Mouse (Mus musculus): ENCODE data around the gene Tnfaip1. TPM values are rescaled to one million over a fixed set of nuclear protein-coding genes. Genes with fewer than 3 reads are reported as not detected.
"Not testable (repeated sequence)": the region's sequence is repeated elsewhere in the genome, so short reads cannot be mapped to it uniquely, and the experiment has no call there.

Tnfaip1 gene
- total RNA-seq, 4 experiments from 2014 or later, result 33.8 to 41.8 (median 37.6) TPM

DNA sequence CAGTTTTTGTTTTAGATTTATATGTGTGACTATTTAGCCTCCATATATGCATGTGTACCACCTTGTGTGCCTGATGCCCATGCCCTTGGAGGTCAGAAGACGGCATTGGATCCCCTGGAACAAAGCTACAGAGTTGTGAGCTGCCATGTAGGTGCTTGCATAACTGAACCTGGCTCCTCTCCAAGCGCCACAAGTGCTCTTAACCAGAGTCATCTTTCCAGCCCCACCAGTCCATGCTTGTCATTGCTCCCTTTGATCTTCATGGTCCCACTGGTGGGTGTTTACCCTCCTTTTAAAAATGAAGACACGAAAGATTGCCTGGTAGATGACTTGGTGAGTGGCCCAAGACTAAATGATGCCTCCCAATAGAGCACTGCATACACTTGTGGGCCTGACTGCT lies 4.2 kb upstream of the Tnfaip1 start:
- DNase-seq (ENCODE audit: low spot score), result no peak

DNA sequence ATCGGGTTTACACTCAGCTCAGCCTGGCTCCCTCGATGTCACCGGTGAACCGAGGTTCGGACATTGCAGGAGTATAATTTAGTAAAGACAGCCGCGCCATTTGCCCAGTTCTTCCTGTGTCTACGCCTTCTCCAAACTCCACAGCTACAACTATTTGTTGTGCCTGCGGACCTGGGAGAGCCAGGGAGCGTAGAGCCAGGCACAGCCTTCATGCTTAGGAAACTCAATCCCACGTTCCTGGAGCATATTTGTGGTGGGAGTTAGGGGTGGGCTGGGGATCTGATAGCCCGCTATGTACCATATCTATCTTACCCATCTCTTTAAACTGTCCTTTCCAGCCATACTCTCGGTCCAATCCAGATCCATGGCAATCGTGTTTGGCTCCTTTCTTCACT lies 555 bp upstream of the Tnfaip1 start:
- DNase-seq (ENCODE audit: low spot score), result no peak

DNA sequence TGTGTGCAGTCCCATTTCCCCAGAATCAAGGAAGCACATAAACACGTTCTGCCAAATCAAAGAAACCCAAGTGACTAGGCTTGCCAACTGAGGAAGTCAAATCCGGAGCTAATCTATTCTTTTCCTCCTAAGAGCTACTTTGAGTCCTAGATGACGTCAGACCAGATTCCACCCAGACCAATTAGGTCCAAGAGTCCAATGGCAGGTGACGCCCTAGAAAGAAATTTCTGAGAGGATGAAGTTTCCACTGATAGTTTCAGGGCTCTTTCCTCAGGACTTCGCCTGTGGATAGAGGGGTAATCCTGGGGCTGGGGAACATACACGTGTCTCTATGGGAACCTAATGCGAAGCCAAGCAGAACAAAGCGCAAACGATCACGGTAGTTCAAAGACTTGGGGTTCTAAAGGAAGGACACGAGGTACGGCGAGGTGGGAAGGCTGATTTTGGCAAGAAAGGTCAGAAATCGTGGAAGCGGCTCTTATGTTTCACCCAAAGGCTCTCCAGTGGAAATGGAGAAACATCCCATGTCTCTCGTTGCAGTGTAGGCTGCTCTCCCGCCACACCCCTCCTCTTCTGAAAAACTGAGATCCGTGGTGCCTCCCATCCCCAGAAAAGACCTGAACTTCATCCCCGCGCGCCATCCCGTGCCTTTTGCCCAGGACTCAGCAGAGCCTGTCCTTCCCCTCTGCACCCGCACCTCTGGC lies 604 bp downstream of the Tnfaip1 start:
- peak; percentile 81 for DNase-seq (ENCODE audit: low spot score)

GRCm38 (mm10) chr11:78534516-78534915 lies 1.6 kb downstream of the Tnfaip1 start:
- DNase-seq (ENCODE audit: low spot score), result no peak

DNA sequence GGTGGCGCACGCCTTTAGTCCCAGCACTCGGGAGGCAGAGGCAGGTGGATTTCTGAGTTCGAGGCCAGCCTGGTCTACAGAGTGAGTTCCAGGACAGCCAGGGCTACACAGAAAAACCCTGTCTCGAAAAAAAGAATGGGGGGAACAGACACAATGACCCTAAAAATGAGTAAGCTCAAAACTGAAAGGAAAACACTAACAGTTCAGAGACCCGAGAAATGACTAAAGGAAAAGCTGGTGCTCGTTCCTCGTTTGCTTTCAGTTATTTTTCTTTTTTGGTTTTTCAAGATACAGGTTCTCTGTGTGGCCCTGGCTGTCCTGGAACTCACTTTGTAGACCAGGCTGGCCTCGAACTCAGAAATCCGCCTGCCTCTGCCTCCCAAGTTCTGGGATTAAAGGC lies 4.6 kb downstream of the Tnfaip1 start:
- not testable (repeated sequence) for DNase-seq (ENCODE audit: low spot score)

- peak; percentile 88 for DNase-seq (ENCODE audit: low spot score)
Measured at GRCm38 (mm10) chr11:78531046-78531445, 5.1 kb downstream of the Tnfaip1 start.

- no peak for DNase-seq (ENCODE audit: low spot score)
Measured at GRCm38 (mm10) chr11:78530001-78530400, 6.1 kb downstream of the Tnfaip1 start.

DNA sequence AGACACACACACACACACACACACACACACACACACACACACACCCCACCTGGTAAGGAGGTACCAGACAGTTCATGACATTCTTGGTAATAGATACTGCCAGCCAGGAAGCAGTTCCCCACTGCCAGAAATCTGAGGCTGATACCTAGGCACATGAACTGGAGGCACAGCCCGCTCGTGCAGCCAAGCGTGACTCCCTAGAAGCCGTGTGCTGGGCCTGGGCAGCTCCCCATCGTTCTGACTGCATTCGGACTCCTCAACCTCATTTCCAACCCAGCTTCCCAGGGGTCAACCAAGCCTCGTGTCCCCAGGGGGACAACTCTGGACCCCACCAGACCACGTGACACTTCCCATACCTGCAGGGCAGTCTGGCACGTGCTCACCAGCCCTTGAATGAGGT lies 7.4 kb downstream of the Tnfaip1 start:
- no peak for DNase-seq (ENCODE audit: low spot score)

DNA sequence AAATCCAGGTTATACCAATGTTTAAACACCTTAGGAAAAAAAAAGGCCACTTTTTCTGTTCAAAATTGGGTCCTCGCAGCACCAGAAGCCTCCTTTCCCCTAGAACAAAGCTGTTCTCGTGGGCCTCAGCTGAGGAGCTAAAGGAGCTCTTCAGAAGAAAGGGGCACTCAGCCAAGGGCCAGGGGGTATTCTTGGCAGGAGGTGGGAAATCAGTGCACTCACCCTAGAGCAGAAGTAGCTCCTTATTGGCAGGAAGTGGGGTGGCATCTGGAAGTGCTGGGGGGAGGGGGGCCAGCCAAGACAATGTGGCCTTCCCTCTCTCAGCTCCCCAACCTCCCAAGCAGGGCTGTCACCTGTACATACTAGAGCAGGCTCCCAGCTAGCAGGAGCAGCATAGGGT lies 11.3 kb downstream of the Tnfaip1 start:
- no peak for DNase-seq (ENCODE audit: low spot score)

DNA sequence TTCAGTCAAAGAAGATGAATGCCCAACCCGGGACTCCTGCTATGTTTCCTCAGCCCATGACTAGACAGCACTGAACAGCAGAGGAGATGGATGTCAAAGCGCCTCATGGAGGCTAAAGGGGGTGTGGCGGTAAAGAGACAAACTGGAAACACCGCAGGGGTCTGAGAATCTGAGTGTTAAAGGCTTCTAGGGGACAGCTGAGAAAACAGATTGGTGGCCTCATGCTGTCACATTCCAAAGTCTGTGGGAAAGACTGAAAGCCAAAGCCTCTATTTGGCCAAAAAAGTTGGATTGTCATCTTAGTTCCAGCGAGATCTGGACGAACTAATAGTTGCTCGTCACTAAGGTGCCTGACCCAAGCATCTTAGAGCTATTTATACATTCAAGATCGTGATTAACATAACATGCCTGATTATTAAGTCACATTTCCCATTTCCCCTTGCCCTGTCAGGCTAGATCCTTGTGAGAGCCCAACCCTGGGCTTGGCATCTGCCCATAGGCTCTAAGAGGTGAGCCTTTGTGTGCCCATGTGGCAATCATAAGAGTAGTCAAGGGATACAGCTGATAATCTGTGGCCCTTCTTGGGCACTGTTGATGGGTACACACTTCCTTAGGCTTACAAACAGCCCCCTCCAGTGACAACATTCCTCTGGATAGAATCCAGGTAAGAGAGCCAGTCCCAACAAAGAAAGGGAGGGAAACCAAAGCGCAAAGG lies 12.7 kb downstream of the Tnfaip1 start:
- no peak for DNase-seq (ENCODE audit: low spot score)

DNA sequence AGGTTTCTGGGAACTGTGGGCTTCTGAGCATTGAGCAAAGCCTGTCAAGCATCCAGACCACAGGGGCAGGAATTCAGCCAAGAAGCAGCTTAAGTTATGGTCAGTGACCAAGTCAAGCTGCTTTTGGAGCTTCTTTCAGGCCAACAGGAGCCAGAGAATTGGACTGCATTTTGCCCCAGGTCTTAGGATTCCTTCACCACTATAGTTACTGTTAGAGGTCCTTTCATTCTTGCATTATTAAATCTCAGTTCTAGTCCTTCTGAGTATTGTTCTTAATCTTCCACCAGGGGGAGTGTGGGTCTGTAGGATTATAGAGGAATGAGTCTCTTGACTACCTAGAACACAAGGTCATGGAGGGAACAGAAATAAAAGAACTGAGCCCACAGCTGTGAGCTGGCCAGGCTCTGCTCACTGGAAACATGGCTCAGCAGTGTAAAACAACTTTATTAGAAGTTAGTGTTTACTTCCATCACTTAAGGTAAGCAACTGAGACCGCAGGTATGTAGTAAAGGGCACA lies 13.6 kb downstream of the Tnfaip1 start:
- peak; percentile 44 for DNase-seq (ENCODE audit: low spot score)

GRCm38 (mm10) chr11:78521880-78522279 lies 14.3 kb downstream of the Tnfaip1 start:
- DNase-seq (ENCODE audit: low spot score), result no peak

DNA sequence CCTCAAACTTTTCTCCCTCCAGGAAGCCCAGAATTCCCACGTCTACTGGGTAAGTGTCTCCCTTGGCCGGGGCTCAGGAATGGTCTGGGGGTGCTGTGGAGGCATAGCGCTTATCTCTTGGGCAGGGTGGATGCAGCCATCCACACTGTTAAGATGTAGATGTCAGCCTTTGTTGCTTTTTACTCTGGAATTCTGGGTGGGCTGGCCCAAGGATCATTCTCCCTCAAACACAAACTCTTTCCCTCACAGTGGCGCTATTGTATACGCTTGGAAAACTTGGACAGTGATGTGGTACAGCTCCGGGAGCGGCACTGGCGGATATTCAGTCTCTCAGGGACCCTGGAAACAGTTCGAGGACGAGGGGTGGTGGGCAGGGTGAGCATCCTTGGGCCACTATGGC lies 17.2 kb downstream of the Tnfaip1 start:
- DNase-seq (ENCODE audit: low spot score), result no peak

DNA sequence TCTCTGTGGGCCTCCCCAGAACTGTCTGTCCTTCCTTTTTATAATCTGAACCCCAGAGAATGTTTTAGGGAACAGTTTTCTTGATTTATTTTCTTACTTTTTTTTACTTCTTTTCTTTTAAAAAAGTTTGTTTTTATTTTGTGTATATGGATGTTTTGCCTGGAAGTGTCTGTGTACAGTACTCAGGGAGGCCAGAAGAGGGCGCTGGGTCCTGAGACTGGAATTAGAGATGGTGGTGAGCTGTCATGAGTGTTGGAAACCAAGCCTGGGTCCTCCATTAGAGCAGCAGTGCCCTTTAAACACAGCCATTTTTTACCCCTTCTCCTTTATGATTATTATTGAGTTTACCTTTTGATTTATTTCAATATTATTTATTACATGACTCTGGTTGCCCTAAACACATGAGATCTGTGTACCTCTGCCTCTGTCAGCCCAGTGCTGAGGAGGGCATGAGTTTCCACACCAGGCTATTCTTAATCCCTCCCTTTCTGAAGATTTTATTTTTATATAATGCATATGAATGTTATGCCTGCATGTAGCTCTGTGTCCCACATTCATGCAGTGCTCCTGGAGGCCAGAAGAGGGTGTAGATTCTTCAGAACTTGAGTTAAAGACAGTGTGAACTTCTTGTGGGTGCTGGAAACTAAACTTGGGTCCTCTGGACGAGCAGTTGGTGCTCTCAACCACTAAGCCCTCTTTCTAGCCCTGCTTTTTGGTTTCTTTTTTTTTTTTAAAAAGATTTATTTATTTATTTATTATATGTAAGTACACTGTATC lies 20.4 kb downstream of the Tnfaip1 start:
- DNase-seq (ENCODE audit: low spot score), result no peak

DNA sequence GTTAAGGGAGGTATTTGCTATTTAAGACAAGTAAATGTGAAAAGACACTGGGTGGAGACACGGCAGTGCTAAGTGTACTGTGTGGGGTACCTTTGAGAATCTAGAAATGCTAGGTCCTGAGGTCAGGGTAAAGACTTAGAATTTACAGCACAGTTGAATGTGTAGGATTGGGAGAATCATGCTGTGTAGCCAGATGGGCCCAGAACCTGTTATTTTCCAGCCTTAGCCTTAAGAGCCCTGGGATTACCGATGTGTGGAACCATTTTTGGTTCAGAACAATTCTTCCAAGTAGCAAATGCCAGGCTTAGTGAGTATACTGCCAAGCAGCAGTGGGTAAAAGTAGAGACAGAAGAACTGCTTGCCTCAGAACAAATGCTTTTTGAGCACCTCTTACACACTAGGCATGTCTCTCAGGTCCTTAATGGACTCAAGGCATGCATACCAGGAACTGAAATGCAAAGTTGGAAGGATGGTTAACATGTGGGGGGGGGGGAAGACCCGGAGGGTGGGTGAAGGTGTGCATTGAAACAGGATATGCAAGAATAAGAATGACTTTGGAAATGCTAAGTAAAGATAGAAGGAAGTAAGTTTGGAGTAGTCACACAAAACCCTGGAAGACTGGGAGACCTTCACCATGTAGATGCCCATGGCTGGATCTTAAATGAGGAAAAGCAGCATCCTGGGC lies 22.9 kb downstream of the Tnfaip1 start:
- no peak for DNase-seq (ENCODE audit: low spot score)

- DNase-seq (ENCODE audit: low spot score), result peak; percentile 88
Measured at GRCm38 (mm10) chr11:78512025-78512957, 23.8 kb downstream of the Tnfaip1 start, which contains the start of the genes Tmem199 and Poldip2. Tmem199 (minus strand) TSS chr11:78512172. Poldip2 (plus strand) TSS chr11:78512193.

GRCm38 (mm10) chr11:78509148-78509547 lies 27.0 kb downstream of the Tnfaip1 start:
- DNase-seq (ENCODE audit: low spot score), result no peak

GRCm38 (mm10) chr11:78505430-78505829 lies 30.7 kb downstream of the Tnfaip1 start:
- DNase-seq (ENCODE audit: low spot score), result no peak

- DNase-seq (ENCODE audit: low spot score), result no peak
Measured at GRCm38 (mm10) chr11:78502909-78503650, 33.1 kb downstream of the Tnfaip1 start, which contains the start of gene Sebox. Sebox (plus strand) TSS chr11:78503447.

- no peak for DNase-seq (ENCODE audit: low spot score)
Measured at GRCm38 (mm10) chr11:78501529-78501928, 34.6 kb downstream of the Tnfaip1 start.
